Mouse (Mus musculus): ENCODE measurements around the gene Pinlyp.

GRCm38 (mm10) chr7:24530062-24530931, 15.6 kb downstream of the Pinlyp start, which contains the start of gene Irgq:
- TF ChIP-seq TAL1 (IDR thresholded peaks at IDR 0.05; ENCODE audit: low read length) (no peak), GATA1 (IDR thresholded peaks at IDR 0.05; ENCODE audit: low read length) (no peak)
